Mouse (Mus musculus): ENCODE results near the gene Map3k20. TPM values are rescaled to one million over a fixed set of nuclear protein-coding genes. Genes with fewer than 3 reads are reported as not detected.

Map3k20 gene
- polyA plus RNA-seq, 1 experiment, result 3.0 TPM

DNA sequence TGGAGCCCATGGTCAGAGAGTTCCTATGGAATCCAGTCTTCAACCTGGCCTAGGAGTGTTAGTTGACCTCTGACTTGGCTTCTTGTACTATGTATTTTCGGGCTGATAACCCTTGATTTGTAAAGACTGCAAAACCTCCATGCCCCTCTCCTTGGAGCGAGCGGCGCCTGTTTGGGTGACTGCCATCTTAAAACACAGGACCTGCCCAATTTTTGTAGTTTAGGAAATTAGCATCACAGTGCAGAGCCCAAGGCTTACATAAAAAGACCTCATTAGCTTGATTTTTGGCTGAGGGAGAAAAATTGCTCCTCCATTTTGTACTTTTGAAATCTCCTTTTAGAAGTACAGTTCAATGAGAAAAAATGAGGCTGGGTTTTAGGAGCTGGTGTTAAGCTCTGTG lies 192.7 kb downstream of the Map3k20 start:
- H3K27ac ChIP-seq (ENCODE audit: insufficient read depth, low read length), result no peak overlapping the region
- TF ChIP-seq CTCF (IDR thresholded peaks at IDR 0.05; ENCODE audit: extremely low read depth, insufficient read depth, insufficient read length, insufficient replicate concordance) (no peak), POLR2A (IDR thresholded peaks at IDR 0.05; ENCODE audit: low read depth, low read length) (no peak)
- WGBS, result 94% methylated on average over 4 of the region's 4 CpGs
- DNase-seq (ENCODE audit: low read depth in 1 of 2, low spot score in 2 of 2), result no peak
- H3K4me3 ChIP-seq (ENCODE audit: extremely low read depth, insufficient read depth, insufficient read length), result no peak overlapping the region
- H3K4me1 ChIP-seq (ENCODE audit: control insufficient read depth, insufficient read depth, insufficient read length), result peaks cover 5% of the 10 kb centered on the region; the same call in 1 of the 2 replicates
- H3K27me3 ChIP-seq (ENCODE audit: control insufficient read depth, insufficient read depth, low read length), result no peaks in the 10 kb centered on the region
- peaks cover 13% of the 10 kb centered on the region for H3K36me3 ChIP-seq (ENCODE audit: control insufficient read depth, insufficient read depth, low read length)

DNA sequence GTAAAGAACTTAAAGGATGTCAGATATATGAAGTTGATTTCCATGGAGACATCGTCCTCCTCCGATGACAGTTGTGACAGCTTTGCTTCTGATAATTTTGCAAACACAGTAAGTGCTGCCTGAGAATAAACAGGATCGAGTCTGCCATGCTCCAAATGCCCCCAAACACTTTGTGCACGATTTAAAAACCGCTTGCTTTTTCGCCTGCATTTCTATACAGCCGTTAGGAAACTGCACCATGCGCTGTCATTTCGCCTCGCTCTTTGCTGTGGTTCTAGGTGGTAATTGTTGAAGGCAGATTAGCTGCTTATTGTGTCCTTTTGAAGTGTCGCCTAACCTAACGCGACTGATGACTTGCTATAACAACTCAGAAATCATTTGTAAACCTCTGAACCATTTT lies 193.5 kb downstream of the Map3k20 start:
- no peak for DNase-seq (ENCODE audit: low read depth in 1 of 2, low spot score in 2 of 2)
- no peak overlapping the region for H3K27ac ChIP-seq (ENCODE audit: insufficient read depth, low read length)

DNA sequence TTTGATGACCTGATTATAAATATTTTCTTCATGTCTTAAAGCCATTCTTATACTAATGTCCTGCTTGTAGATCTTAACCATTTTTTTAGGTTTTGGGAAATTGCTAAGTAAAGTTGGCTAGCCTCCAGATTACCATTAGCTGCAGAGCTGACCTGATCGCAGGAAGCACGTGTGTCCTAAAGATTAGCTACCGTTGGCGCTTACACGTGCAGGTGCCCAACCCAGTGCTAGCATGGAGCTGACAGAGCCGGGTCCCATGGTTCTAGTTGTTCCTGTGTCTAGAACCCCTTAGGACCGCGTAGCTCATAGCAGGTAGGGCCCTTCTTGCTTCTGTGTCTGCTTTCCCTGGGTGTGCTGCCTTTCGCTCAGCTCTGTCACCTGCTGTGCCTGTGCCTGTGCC lies 194.4 kb downstream of the Map3k20 start:
- H3K27me3 ChIP-seq (ENCODE audit: control insufficient read depth, insufficient read depth, low read length), result no peaks in the 10 kb centered on the region
- H3K27ac ChIP-seq (ENCODE audit: insufficient read depth, low read length), result no peak overlapping the region
- H3K36me3 ChIP-seq (ENCODE audit: control insufficient read depth, insufficient read depth, low read length), result peaks cover 19% of the 10 kb centered on the region
- no peaks in the 10 kb centered on the region for H3K4me1 ChIP-seq (ENCODE audit: control insufficient read depth, insufficient read depth, insufficient read length)
- WGBS, result 76% methylated on average over 9 of the region's 9 CpGs
- no peak for TF ChIP-seq POLR2A (IDR thresholded peaks at IDR 0.05; ENCODE audit: low read depth, low read length)
- TF ChIP-seq CTCF (IDR thresholded peaks at IDR 0.05; ENCODE audit: extremely low read depth, insufficient read depth, insufficient read length, insufficient replicate concordance), result no peak
- H3K4me3 ChIP-seq (ENCODE audit: extremely low read depth, insufficient read depth, insufficient read length), result no peak overlapping the region
- no peak for DNase-seq (ENCODE audit: low read depth in 1 of 2, low spot score in 2 of 2)

More for the DNA sequence above, 193.5 kb downstream of the Map3k20 start:
- no peak overlapping the region for H3K4me3 ChIP-seq (ENCODE audit: extremely low read depth, insufficient read depth, insufficient read length)
- peaks cover 5% of the 10 kb centered on the region; the same call in 1 of the 2 replicates for H3K4me1 ChIP-seq (ENCODE audit: control insufficient read depth, insufficient read depth, insufficient read length)
- TF ChIP-seq POLR2A (IDR thresholded peaks at IDR 0.05; ENCODE audit: low read depth, low read length) (no peak), CTCF (IDR thresholded peaks at IDR 0.05; ENCODE audit: extremely low read depth, insufficient read depth, insufficient read length, insufficient replicate concordance) (no peak)
- no peaks in the 10 kb centered on the region for H3K27me3 ChIP-seq (ENCODE audit: control insufficient read depth, insufficient read depth, low read length)
- 72% methylated on average over 13 of the region's 13 CpGs for WGBS
- peaks cover 16% of the 10 kb centered on the region for H3K36me3 ChIP-seq (ENCODE audit: control insufficient read depth, insufficient read depth, low read length)

DNA sequence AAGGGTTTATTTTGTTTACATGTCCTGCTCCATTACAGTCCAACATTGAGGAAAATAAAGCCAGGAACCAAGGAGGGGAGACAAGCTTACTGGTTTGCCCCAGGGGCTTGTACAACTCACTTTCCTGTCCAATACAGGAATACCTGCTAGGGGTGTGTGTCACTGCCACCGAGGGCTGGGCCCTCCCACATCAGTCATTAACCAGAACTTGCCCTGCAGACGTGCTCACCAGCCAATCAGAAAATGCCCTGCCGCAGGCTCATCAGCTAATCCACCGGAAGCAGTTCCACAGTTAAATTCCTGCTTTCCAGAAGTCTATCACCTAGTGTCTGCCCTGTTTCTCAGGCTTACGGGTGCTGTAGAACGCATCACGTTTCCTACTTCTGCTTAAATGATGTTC lies 206.2 kb downstream of the Map3k20 start:
- DNase-seq (ENCODE audit: low read depth in 1 of 2, low spot score in 2 of 2), result no peak

More for the DNA sequence above, 206.2 kb downstream of the Map3k20 start:
- TF ChIP-seq CTCF (IDR thresholded peaks at IDR 0.05; ENCODE audit: extremely low read depth, insufficient read depth, insufficient read length, insufficient replicate concordance) (no peak), POLR2A (IDR thresholded peaks at IDR 0.05; ENCODE audit: low read depth, low read length) (no peak)
- Histone ChIP-seq H3K27ac (ENCODE audit: insufficient read depth, low read length) (no peak overlapping the region), H3K27me3 (ENCODE audit: control insufficient read depth, insufficient read depth, low read length) (no peaks in the 10 kb centered on the region), H3K4me3 (ENCODE audit: extremely low read depth, insufficient read depth, insufficient read length) (no peak overlapping the region), H3K36me3 (ENCODE audit: control insufficient read depth, insufficient read depth, low read length) (no peaks in the 10 kb centered on the region), H3K4me1 (ENCODE audit: control insufficient read depth, insufficient read depth, insufficient read length) (no peaks in the 10 kb centered on the region)
- WGBS, result 87% methylated on average over 7 of the region's 7 CpGs

Other genes starting within 250 kb of the Map3k20 start
- gene Cdca7, start 190.5 kb downstream of the Map3k20 start, polyA plus RNA-seq (2012; rRNA removed), result 13.2 and 13.7 TPM in 2 replicates